Mouse (Mus musculus) thymus, adult 2 months (tissue): ENCODE results near the gene Lrrc75b.

Experiments
- CTCF ChIP-seq: fragments of 200-500 bp; IDR thresholded peaks from 2 replicates; pipeline ENCODE4 v1.5.1; 2012; ENCODE audit warnings: mild to moderate bottlenecking, control low read depth, low read length, moderate library complexity, borderline replicate concordance; ENCODE audit not compliant: control insufficient read depth, poor library complexity, insufficient read depth; ENCODE audit errors: extremely low read depth
- POLR2A ChIP-seq: fragments of 200-500 bp; IDR thresholded peaks from 2 replicates; pipeline ENCODE4 v1.6.1; 2012; ENCODE audit warnings: mild to moderate bottlenecking, low read length, control low read depth, moderate library complexity; ENCODE audit not compliant: control insufficient read depth, poor library complexity, insufficient read depth; ENCODE audit errors: extremely low read depth

- TF ChIP-seq POLR2A (no peak), CTCF (no peak)
Measured at GRCm38 (mm10) chr10:75573965-75574364, 13.8 kb upstream of the Lrrc75b start.
